Mouse (Mus musculus) megakaryocyte, embryonic 14.5 days (primary cell): ENCODE measurements at regions not wholly inside any gene's neighbourhood (a gene's known extent, or its start where the extent isn't known, plus 50 kb on each side); places are given as distances from the start of the nearest gene placed in this dataset.

Source experiments
- FLI1 ChIP-seq: IDR thresholded peaks from 2 replicates; pipeline ENCODE4 v1.6.1; 2012; ENCODE audit warnings: low read length, inconsistent platforms, mixed read lengths
- GATA1 ChIP-seq: IDR thresholded peaks from 3 replicates; pipeline ENCODE4 v1.6.1; 2012; ENCODE audit warnings: mixed read lengths, low read length, inconsistent platforms, borderline replicate concordance

DNA sequence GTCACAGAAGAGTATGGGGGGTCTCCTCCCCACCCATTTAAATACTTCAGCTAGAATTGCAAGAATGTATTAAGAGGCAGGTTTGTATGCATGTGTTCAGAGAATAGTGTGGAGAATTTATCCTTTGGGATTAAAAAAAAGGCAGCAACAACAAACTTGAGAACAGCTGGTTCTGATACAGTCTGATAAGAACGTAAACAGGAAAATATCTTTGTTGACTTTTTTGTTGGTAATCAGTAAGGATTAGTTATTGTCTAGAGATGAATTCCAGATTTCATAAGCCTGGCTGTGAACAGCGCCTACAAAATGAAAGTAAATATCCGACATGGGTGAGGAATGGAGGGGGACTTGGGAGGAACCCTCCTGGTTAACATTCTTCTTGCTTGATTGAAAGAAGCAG, 328.8 kb downstream of the Mtx2 start:
- TF ChIP-seq GATA1: no peak
- no peak for TF ChIP-seq FLI1
